Mouse (Mus musculus): ENCODE results near the gene St6galnac4.

Gene St6galnac4

DNA sequence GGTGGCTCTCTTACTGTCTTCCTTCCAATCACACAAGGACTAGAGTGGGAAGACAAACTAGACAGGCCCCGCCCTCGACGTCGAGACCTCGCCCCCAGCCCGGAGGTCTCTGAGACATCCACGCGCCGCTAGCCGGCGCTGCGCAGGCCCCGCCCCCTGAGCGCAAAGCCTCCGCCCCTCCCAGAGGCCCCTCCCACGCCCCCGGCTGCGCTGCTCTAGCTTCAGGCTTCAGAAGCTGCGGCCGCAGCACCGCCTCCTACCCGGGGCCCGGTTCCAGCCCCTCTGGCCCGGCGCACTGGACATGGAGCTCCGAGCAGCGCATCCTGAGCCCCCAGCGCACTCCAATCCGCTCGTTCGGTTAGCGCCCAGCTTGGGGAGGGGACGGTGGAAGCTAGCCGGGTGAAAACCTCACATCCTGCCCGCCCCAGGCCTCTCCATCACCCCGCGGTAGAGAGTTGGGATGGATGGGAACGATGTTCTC, at the start of gene St6galnac4:
Gene St6galnac4 (plus strand): TSS at position 225 of the 481 bp plus-strand sequence.
- DNase-seq (ENCODE audit: low read depth, low spot score) = peak; percentile 98

DNA sequence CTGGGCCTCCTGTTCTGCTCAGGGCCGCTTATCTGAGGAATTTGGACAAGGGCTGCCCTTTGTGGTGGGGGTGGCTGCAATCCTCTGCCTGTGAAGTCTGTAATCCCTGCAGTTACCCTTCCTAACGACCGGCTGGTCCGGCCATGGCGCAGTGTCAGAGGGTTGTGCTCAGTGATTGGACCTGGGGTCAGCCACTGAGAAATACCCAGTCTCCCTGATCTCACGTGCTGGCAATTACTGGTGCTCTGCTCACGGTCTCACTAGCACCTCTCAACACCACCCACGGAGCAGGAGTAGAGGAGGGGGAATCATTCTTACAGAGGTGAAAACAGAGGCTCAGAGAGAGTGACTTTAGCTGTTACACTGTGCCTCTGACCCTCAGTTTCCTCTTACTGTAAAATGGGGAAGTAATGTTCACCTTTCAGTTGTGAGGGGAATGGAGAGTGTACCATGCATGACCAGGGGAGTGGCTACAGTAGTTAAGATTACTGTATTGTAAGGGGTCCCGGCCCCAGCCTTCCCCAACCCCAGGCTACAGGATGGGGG, 49.5 kb upstream of the St6galnac4 start:
- DNase-seq (ENCODE audit: low read depth, low spot score) = peak; percentile 66

DNA sequence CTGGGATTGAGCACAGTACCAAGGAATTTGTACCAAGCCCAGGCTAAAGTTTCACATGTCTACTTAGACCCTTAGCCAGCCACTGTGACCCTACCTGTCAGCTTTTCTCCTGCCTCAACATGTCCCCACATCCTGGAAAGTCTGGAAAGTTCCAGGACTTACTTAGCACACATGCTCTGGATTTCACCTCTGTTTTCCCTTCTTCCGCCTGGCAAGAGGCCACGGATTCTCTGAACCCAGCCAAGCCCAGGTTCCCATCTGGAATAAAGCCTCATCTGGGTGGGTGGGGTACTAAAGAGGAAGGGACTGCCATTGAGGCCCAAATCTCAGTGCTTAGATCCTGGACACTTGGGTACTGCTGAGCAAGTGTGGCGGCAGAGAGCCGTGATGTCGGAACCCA, 49.0 kb upstream of the St6galnac4 start:
- DNase-seq (ENCODE audit: low read depth, low spot score) = no peak

DNA sequence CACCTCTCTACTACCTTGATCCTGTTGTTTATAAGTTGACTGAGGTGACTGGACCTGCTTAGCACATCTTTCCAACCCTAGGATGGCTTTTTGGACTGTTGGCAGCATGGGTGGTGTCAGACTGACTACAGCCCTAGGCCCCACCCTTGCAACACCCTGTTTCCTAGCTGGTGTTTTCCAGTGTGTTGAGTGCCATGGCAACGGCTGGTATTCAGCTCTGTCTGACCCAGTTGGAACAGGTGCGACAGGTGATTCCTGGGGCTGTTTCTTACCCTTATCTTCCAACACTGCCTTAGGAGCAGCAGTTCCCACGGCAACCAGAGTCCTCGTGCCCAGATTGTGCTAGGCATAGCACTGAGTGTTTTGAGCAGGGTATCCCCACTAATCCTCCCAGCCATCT, 48.4 kb upstream of the St6galnac4 start:
- DNase-seq (ENCODE audit: low read depth, low spot score) = peak; percentile 72

DNA sequence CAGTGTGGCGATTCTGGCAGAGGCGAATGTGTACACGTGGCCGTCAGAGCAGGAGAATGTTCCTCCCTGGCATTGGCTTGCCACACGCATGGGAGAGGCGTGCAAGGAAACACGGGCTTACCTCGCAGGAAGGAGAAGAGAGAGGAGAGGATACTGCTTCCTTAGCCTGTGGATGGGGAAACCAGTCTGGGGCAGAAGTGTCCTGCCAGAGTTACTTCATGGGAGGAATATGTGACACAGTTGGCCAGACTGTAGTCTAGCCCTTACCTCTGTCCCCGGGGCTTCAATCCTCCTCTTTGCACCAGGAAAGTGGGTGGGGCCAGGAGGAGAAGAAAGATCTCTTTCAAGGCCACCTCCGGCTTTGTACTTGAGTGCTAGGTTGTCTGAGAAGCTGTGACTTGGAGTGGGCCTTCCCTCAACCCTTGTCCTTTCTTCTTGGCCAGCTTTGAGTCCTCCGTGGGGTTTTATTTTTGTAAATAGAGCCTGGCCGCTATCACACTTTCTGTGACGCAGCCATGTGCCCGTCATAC, 47.4 kb upstream of the St6galnac4 start:
- DNase-seq (ENCODE audit: low read depth, low spot score) = no peak

DNA sequence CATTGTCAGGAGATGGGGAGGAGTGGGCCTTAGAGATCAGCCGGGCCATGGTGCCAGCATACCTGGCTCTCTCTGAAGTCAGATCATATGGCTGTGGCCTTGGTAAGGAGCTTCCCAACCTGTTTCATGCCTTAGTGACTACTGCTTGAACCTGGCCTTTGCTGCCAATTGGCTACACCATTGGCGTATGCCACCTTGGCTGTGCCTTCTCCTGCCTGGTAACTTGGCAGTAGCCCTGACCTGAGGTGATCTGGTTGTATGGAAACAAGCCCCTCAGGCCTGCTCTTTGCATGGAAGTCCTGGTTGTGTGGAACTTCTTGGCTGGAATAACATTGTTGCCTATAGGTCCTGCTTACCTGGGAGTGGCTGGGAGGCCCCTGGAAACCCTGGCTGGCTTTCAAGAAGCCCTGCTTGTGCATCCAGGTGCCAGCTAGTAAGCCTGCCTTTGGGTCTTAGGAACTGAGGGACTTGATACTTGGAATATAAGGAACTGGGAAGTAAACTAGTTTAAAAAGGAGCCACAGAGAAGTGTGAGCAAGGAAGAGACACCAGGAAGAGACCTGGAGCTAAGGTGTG, 45.5 kb upstream of the St6galnac4 start:
- peak; percentile 93 for DNase-seq (ENCODE audit: low read depth, low spot score)

DNA sequence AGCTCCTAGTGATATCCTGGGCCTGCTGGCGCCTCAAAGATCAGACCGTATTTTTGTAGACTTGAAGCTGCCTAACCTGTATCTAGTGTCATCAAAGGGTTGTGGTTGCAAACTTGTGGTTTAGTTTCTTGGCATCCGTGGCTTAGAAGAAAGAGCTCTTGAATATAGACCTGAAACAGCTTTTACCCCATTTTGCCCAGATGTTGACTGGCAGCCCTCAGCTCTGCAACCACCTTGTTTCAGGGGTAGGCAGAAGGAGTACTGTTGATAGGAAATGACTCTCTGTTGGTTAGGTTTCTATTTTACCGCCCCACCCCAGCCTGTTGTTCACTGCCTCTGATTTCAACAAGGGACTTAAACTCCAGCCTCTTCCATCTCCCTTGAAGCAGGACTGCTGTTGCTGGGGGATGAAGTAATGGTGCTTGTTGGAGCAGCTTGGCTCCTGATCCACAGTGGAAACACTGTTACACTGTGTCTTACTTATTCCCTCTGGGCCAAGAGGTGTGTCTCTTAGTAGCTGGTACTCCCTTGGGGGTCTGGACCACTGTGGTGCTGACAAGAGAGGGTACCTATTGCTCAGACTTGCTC, 44.8 kb upstream of the St6galnac4 start:
- no peak for DNase-seq (ENCODE audit: low read depth, low spot score)

DNA sequence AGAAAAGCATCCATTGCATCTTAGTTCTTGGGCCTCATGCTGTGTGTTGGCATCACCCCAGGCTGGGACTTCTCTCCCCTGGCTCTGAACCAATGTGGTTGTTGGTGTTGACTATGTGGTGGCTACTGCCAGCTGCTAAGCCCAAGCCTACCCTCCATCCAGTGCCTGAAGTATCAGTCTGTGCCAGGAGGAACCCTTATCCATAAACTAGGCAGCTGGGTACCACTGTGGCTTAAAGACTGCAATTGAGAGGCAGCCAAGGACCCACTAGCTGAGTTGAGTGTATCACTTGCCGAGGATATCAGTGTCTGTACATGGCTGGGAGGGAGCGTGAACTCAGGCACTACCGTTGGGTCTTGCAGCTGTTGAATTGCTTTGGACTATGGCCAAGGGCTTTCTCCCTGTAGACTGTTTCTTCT, 43.9 kb upstream of the St6galnac4 start:
- peak; percentile 76 for DNase-seq (ENCODE audit: low read depth, low spot score)

DNA sequence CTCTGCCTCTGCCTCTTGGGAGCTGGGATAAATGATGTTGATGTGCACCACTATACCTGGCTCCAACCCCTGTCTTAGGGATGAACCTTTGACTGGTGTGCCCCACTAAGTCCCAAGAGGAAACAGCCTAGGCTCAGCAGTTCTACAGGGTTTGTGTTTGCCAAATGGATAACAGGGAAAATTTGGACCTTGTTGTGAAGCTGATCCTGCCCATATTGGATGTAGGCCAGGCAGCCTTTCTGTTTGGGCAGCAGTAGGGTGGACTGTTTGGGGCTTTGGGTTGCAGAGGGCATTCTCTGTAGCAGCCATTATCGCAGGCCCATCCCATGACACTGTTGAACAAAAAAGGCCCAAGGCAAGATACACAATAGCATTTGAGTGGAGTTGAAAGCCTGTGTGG, 39.9 kb upstream of the St6galnac4 start:
- no peak for DNase-seq (ENCODE audit: low read depth, low spot score)

DNA sequence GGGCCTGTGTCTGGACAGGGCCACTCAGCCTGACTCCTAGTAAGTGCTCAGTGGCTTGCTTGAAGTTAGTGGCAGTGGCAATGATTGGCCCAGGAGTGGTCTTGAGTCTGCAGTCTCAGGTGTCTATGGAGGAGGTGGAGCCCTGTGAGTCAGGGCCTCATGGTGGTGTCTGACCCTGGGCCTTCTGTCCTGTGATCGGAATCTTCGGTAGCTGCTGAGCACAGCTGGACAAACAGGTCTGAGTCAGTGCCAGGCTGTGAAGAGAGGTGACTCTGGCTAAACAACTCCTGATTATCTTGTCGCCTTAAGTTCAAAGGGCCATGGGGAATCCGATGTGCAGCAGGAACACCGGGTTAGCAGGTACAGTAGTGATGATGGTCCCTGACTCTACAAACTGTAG, 39.5 kb upstream of the St6galnac4 start:
- DNase-seq (ENCODE audit: low read depth, low spot score) = no peak

DNA sequence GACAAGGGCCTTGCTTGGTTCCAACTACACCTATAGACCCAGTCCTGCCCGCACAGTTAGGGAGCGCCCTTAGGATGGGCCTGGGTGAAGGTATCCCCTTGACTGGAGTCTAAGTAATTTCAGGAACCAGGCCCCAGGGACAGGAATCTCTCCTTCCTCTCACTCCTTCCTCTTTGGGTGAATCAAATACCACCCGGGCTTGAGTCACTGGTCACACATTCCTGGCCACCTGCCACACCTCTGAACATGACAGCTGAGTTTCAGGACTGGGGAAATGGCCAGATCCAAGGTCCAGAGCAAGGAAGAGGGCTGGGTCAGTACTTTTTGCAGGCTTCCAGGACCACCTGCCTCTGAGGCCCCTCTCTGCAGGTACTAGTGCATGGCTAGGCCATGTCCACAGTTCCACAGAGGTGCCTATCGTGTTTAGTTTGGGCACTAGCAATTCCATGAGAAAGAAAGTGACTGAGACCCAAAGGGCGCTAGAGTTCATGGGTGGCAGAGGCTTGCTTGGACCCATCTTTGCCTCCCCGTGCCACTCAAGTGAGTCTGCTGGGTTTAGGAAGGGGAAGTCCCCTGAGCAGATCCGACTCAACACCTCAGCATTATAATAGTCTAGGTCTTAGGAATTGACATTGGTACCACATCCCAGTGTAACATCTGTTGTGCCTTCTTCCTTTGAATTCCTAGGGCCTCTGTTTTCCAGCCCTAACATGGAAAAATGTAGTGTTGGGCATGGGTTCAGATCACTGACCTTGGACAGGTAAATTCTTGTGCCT, 38.7 kb upstream of the St6galnac4 start:
- no peak for DNase-seq (ENCODE audit: low read depth, low spot score)

DNA sequence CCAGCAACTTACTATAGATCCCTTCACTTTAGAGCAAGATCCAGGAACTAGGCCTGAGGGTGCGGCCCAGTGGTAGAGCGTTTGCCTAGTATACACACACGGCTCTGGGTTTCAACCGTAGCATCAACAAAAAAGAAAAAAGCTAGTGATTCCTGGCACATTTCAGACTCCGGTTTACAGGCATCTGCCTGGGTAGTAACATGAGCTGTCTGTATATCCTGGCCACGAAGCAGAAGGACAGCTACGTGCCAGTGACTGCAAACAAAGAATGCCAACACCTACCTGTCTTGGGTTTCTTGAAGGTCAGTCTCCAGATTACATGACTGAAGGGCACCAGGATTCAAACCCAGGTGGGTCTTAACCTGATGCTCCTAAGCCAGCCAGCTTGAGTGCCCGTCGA, 37.7 kb upstream of the St6galnac4 start:
- DNase-seq (ENCODE audit: low read depth, low spot score) = no peak

DNA sequence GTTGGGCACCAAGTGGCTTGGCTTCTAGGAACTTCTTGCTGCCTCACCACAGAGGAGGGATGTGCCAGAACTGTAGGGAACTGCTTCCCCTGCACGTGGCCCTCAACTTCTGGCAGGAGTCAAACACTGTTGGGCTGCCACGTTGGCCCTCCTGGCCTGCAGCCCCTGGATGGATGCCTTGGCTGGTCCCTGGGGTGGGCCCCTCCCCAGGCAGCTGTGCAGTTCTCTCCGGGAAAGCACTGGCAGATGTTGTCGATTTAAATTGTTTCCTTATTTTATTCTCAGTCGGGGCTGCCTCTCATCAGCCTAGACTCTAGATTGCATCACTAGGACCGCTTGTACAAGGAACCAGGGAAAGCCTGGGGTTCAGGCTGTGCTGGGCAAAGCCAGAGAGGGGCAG, 37.1 kb upstream of the St6galnac4 start:
- DNase-seq (ENCODE audit: low read depth, low spot score) = peak; percentile 80

DNA sequence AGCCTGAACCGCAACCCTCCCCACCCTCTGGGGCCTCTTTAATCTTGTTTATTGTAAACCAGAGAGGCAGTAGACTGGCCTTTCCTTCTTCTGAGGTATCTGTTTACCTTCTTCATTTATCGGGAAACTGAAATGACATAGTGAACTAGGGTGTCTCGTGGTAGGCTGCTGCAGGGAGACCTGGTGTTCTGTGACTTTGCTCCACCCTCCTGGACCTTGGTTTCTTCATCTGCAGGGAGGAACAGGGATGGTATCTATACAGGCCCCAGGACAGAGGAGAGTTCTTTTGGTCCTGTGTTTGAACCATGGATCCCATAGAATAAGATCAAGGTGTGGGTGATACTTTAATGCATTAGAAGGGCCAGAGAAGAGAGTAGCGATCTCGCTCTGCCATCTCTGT, 35.7 kb upstream of the St6galnac4 start:
- DNase-seq (ENCODE audit: low read depth, low spot score) = no peak

DNA sequence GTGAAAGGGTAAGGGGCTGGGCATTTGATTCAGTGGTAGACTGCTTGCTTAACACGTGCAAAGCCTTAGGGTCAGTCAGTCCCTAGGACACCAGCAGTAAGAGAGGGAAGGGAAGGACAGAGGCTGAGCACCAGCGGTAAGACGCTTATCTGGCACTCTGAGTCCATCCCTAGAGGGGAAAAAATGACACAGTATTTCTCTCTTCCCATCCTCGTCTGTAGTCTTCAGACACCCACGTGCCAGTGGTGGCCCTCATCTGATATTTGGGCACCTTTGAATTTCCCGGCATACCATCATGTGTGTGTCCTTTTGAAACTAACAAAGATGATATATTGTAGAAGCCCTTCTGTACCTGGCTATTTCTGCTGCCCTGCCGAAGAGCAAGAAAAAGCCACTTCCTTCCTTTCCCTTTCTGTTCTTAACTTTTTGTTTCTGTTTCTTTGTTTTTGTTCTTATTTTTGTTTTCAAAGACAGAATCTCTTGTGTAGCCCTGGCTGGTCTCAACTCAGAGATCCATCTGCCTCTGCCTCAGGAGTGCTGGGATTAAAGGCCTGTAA, 33.2 kb upstream of the St6galnac4 start:
- no peak for DNase-seq (ENCODE audit: low read depth, low spot score)

DNA sequence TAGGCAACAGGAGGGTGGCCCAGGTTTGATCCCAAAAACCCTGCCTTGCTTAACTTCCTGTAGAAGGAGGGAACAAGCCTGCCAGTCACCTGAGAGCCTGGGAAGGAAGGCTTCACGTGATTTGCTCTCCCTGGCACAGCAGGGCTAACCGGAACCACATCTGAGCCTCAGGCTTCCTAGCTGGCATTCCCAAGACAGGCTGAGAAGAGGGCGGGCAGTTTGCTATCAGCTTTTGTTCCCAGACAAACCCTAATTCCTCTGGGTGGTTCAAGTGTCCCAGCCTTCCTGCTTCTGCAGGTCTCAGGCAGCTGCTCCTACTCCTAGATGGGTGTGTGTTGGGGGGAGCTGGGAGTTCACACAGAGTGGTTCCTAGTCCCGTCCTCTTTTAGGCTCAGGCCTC, 31.4 kb upstream of the St6galnac4 start:
- peak; percentile 59 for DNase-seq (ENCODE audit: low read depth, low spot score)

DNA sequence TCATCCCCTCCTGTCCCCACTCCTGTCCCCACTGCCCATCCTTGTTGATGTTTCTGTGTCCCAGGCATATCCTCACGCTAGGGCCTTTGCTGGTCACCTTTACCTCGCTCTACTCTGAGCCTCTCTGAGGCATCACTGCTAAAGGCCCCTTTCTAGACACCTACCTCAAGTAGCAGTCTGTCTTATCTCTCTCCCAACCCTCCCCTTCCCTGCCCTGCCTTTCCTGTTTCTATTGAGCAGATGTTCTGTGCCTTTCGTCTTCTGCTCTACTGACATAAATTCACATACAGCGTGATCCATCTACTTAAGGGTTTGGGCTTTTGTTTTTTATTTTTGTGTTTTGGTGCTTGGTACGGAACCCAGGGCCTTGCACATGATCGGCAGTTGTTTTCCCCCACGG, 30.9 kb upstream of the St6galnac4 start:
- DNase-seq (ENCODE audit: low read depth, low spot score) = no peak

DNA sequence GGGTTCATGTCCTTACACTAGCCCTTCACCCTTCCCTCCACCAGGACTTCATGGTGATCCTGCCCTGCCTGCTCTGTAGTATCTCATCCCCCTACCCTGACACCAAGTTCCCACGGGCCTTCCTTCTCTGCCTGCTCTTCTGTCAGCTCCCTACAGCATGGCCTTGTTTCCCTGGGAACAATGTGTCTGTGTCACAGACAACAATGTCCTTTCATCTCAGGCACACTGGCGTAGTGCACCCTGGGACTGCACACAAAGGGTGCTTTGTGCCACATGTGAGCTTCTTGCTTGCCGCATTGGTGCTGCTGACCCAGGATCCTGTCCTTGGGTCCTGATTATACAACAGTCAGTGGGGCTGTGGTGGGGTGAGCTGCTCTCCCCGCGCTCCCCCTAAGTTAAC, 27.3 kb upstream of the St6galnac4 start:
- peak; percentile 95 for DNase-seq (ENCODE audit: low read depth, low spot score)

DNA sequence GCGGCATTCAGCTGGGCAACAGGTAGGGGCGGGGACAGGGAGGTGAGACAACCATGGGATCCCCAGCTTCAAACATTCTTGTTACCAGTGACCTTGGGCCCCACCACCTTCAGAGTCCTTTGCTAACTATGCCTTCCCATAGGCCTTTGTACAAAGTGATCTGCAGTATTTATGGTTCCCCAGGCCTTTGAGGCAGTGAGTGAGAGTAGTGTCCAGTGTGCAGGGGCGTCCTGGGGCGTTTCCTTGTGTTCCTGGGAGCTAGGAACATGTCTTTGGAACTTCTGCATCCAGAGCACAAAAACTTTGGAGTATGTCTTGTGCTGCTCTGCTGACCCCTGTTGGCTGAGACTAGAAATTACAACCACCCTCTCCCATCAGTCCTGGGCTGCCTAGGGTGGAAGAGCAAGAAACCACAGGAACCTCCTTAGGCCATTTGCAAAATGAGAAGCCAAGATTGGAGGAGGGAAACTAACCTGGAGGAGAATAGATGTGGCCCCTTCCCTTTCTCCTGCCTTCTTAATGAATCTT, 20.3 kb upstream of the St6galnac4 start:
- DNase-seq (ENCODE audit: low read depth, low spot score) = peak; percentile 89

DNA sequence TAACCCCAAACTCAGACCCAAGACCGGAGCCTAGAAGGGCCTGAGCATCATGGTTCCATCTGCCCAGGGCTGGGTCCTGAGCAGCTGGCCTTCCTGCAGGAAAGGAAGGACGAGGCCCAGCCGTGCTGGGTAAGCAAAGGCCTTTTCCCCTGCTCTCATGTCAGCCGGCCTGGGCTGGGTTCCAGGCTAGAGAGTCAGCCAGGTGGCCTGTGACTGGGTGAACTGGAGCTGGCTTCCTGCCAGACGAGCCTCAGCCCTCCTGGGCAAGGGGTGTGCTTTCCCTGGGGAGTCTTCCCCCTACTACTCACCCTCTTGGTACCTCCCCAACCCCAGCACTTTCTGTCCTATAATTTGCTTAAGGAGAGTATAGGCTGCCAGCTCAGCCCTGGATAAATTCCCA, 18.7 kb upstream of the St6galnac4 start:
- DNase-seq (ENCODE audit: low read depth, low spot score) = no peak

DNA sequence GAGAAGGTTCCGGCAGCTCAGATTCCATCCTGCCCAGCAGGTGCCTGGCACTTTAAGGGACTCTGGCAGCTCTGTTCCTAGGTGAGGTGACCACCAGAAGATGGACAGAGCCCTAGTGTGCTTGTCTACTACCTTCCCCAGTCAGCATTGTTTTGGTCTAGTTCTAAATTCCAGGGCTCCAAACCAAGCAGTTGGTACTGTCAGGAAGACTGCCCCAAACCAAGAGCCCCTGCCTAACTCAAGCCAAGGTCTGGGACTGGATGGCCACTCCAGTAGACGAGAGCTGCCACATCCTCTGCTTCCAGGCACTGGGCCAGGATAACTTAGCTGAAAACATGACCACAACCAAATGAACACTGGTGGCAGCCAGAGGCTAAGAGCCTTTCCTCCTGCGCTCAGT, 18.0 kb upstream of the St6galnac4 start:
- no peak for DNase-seq (ENCODE audit: low read depth, low spot score)

All from brain, adult 2 months (tissue).